Mouse (Mus musculus) spleen, postnatal 4 days (tissue): ENCODE measurements around the gene Wdr13.
"Not testable (repeated sequence)": the region's sequence is repeated elsewhere in the genome, so short reads cannot be mapped to it uniquely, and the experiment has no call there.

Experiments used
- DNase-seq, 2 experiments: peaks; one replicate each; pipeline ENCODE4 v3.0.0; 2022; ENCODE audit warnings: low spot score in 2 of 2

Wdr13 gene

GRCm38 (mm10) chrX:8105019-8105418, 27.7 kb downstream of the Wdr13 start:
- DNase-seq = no peak

- peak in 1 of 2 experiments; percentile 28 for DNase-seq
Measured at GRCm38 (mm10) chrX:8102213-8102668, 30.5 kb downstream of the Wdr13 start.

DNA sequence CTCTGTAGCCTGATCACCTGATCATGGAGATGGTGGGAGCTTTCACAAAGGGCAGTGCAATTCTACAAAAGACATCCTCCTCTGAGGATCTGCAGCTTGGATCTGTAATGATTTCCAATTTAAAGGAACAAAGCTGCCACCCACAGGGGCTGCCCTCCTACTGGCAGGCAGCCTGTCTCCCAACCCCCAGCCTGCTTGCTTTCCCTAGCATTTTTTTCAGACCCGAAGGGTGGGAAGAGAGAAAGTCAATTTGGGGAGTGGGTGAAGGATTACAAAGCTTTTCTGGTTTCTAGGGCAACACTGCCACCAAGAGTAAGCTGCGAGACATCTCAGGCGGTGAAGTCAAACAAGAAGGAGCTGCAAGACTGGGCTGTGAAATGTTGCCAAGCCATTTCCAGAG, 31.7 kb downstream of the Wdr13 start:
- DNase-seq = no peak

DNA sequence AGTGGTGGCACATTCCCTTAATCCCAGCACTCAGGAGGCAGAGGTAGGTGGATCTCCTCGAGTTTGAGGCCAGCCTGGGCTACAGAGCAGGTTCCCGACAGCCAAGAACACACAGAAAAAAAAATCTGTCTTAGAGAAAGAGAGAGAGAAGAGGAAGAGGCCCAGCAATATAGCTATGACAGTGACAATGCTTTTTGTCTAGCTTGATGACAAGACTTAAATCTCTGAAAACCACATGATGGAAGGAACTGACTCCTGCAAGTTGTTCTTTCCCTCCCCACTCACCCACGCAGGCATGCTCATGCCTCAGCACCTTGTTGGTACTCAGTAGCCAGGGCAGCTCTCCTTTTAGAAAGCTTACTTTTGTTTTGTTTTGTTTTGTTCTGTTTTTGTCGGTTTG, 33.3 kb downstream of the Wdr13 start:
- no peak for DNase-seq

DNA sequence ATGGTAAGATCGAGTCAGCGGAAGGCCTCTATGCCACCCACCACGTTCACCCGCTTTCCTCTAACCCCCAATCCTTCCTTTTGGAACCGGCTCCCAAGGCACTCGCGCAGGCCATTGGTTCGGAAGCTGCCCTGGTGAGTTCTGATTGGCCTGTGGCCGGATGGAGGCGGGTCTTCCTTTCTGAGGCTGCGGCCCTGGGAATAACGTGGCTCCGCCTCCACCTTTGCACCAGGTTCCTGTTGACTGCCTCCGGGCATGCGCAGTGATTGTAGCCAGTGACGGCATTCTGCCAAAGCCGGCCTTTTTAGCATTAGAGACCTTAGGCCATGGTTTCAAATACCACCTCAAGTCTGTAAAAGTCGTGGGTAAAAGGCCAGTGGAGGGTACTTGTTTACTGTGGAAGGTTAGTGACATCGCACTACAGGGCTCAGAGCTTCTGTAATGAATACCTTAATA, 35.9 kb downstream of the Wdr13 start:
- DNase-seq = peak; percentile 96 to 97

DNA sequence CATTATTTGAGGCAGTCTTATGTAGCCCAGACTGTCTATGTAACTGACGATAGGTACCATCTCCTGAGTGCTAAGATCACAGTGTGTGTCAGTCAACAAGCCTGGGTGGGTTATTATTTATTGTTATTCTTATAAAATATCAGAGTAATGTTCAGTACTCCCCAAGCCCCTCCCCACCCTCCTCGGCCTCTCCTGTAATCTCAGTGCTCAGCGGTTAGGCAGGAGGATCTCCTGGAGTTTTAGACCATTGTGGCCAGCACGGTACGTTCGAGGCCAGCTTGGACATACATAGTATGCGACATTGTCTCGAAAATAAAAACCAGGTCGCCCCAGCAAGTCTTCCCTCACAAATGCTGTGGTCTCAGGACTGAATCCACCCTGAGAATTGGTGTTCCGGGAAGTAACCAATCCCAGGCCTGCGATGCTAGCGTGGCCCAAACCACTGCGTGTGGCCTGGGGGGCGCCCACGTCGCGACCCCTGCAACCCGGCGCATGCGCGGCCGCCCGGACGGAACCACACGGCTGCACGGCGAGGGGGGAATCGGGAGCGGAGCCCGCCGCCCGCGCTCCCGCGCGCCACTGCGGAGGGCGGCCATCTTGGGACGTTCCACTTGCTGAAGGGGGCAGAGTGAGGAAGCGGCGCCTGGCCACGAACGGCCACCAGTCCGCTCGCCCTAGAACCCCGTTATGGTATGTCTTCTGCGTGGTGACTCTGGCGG, 36.5 kb downstream of the Wdr13 start:
- DNase-seq = peak; percentile 83 to 92

DNA sequence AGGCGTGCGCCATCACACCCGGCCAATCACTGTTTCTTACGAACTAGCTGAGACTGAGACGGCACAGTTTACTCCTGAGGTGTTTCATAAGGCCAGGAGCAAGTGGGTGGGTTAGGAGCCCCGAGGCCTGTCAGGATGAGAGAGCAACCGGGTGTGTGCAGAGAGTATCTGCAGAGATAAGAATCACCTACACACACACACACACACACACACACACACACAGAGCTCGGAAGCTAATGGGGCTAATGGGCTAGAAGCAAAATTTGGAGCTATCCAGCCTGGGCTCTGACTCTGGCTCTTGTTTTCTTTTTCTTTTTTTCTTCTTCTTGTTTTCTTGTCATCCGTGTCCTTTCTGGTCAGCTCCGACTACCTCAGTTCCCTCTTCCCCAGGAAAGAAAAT, 37.1 kb downstream of the Wdr13 start:
- DNase-seq = no peak

GRCm38 (mm10) chrX:8090954-8091347, 41.7 kb downstream of the Wdr13 start:
- DNase-seq = not testable (repeated sequence)

GRCm38 (mm10) chrX:8090346-8090953, 42.2 kb downstream of the Wdr13 start, which contains the start of gene Was:
Gene Was, minus strand, starts transcription at chrX:8090498.
- peak; percentile 45 to 72 for DNase-seq

GRCm38 (mm10) chrX:8089746-8090145, 42.9 kb downstream of the Wdr13 start:
- no peak for DNase-seq

GRCm38 (mm10) chrX:8085611-8086010, 47.1 kb downstream of the Wdr13 start:
- no peak for DNase-seq

DNA sequence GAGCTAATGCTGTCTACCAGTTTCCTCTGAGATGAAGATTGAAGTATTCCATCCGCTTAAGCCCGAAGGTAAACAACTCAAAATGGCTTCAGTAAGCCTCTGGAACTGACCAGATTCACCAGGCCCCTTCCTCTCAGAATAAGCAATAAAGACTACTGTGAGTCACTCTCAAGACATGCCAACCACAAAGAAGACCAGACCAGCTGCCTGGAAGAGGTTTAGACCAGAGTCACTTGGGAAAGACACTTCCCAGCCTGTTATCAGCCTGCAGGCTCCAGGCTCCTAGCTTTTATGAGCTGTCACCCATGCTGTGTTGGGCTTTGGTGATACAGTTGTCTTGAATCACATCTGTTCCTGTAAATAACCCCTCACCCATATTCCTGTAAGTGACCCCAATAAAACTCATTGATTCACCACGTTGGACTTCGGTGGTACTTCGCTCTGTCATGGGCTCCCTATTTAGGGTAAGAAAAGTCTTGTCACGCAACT, 47.9 kb downstream of the Wdr13 start:
- no peak for DNase-seq

DNA sequence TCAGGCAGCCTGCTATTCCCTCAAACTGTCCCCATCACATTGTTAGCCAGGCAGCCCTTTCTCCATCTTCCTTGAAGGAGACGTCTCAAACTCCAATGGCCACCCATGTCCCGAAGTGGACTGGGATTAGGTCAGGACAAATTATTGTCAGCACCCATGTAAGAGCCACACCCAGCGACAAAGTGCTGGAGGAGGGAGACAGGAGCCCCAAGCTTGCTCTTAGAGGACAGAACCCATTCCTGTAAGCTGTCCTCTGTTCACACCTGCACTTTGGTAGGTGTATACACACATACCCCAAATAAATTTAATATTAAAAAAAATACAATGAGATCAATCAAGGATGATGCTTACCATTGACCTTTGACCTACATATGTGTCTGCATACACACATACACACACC, 57.6 kb downstream of the Wdr13 start:
- DNase-seq = no peak

DNA sequence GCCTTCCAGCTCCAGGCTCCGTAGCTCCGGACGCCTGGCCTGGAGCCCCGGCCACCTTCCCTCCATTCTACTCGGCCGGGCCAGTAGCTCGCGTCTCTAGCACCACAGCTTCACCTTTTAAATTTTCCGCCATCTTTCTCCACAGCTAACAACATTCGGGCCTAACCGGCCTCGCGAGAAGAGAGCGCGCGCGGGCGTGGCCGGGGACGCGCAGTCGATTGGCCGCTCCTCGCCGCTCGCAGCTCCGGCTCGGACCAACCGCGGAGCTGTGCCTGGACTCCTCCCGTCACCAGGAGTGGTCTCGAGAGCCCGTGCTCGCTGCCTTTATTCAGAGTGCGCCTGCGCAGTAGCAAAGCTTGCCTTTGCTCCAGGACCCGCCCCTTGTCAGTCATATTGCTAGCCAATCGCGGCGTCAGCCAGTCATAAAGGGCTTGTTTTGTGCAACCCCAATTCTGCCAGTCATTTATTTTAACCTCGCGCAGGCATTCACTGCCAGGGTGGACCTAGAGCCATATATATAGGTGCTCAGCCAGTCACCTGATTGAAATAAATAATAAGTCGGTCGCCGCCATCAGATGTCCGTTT, 58.2 kb downstream of the Wdr13 start, which contains the start of gene Suv39h1:
TSS of gene Suv39h1 (minus strand) at position 331 of the 585 bp plus-strand sequence.
- peak; percentile 91 to 94 for DNase-seq

DNA sequence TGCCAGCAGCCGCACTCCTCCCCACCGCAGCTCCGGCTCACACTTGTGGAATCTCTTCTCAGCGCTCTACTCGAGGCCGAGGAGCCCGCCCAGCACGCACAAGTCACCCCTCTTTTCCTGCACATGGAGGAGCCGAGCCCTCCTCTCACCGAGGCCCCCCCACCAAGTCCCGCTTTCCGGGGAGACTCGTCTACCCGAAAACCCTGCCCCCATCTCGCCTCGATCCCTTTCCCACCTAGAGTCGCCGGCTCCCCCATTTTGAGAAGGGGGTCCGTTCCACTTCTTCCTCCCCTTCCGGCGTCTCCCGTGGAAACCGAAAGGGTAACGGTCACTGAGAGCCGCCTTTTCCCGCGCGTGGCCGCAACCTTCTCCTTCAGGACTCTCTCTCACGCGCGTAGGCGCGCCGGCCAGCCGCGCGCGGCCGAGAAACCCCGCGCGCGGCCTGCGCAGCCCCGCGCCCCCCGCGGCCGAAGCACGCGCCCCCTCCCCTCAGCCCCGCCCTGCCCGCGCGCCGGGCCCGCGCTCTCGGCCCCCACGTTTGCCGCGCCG, 58.7 kb downstream of the Wdr13 start:
- peak; percentile 32 to 70 for DNase-seq
